Mouse (Mus musculus) lung, postnatal 0 days (tissue): ENCODE measurements around the gene Btk. TPM values are rescaled to one million over a fixed set of nuclear protein-coding genes. Genes with fewer than 3 reads are reported as not detected.

ENCODE experiments used
- ATAC-seq: fragments of 200-750 bp; cut with Nextera tagmentation; 2 replicates; pipeline ENCODE4 v1.8.0; 2017; ENCODE audit warnings: moderate library complexity
- DNase-seq: peaks from one replicate; pipeline ENCODE4 v3.0.0-alpha.2; 2016; ENCODE audit warnings: low spot score
- H3K27ac ChIP-seq: fragments of 300-500 bp; sonication (generic); 2 replicates; pipeline ENCODE4 v1.5.1; 2014; ENCODE audit warnings: antibody characterized with exemption, mild to moderate bottlenecking, low read length, mixed read lengths
- H3K27me3 ChIP-seq: fragments of 300-500 bp; sonication (generic); replicated peaks from 2 replicates; pipeline ENCODE4 v1.6.1; 2014; ENCODE audit warnings: low read length, mixed read lengths; ENCODE audit not compliant: insufficient read depth
- H3K36me3 ChIP-seq: fragments of 300-500 bp; sonication (generic); 2 replicates; pipeline ENCODE4 v1.6.1; 2014; ENCODE audit warnings: low read length, mixed read lengths; ENCODE audit not compliant: insufficient read depth
- H3K4me1 ChIP-seq: fragments of 300-500 bp; sonication (generic); 2 replicates; pipeline ENCODE4 v1.6.1; 2014; ENCODE audit warnings: antibody characterized with exemption, low read depth, low read length, mixed read lengths; ENCODE audit not compliant: insufficient read depth
- H3K4me2 ChIP-seq: fragments of 300-500 bp; sonication (generic); replicated peaks from 2 replicates; pipeline ENCODE4 v1.6.1; 2014; ENCODE audit warnings: low read depth, mild to moderate bottlenecking, low read length, moderate library complexity, mixed read lengths
- H3K4me3 ChIP-seq: fragments of 300-500 bp; sonication (generic); 2 replicates; pipeline ENCODE4 v1.5.1; 2014; ENCODE audit warnings: low read depth, low read length
- H3K9ac ChIP-seq: fragments of 300-500 bp; sonication (generic); replicated peaks from 2 replicates; pipeline ENCODE4 v1.6.1; 2014; ENCODE audit warnings: low read depth, mild to moderate bottlenecking
- H3K9me3 ChIP-seq: fragments of 300-500 bp; sonication (generic); 2 replicates; pipeline ENCODE4 v1.6.1; 2016; ENCODE audit warnings: low read length, mixed read lengths
- CTCF ChIP-seq: IDR thresholded peaks from 2 replicates; pipeline ENCODE4 v1.5.1; 2016; ENCODE audit warnings: antibody characterized with exemption, mild to moderate bottlenecking
- EP300 ChIP-seq: IDR thresholded peaks from 2 replicates; pipeline ENCODE4 v1.6.1; 2016; ENCODE audit warnings: antibody characterized with exemption, mild to moderate bottlenecking, control low read depth
- WGBS: fragments of 180-500 bp; shearing (Covaris S2); extraction: QIAGEN DNeasy Blood & Tissue Kit; methylation state at CpG from one replicate; pipeline ENCODE4 v1.1.7; 2014; 5-methylcytosine and 5-hydroxymethylcytosine counted together
- polyA plus RNA-seq: library from polyadenylated mRNA; unstranded; fragments of >200 nt; fragmentation: Nextera tagmentation; extraction: Ambion mirVana; gene quantifications from 2 replicates; pipeline ENCODE4 v1.2.1, GENCODE M21; 2015

Btk gene
- polyA plus RNA-seq, 1 experiment from 2014 or later = 2.2 TPM

DNA sequence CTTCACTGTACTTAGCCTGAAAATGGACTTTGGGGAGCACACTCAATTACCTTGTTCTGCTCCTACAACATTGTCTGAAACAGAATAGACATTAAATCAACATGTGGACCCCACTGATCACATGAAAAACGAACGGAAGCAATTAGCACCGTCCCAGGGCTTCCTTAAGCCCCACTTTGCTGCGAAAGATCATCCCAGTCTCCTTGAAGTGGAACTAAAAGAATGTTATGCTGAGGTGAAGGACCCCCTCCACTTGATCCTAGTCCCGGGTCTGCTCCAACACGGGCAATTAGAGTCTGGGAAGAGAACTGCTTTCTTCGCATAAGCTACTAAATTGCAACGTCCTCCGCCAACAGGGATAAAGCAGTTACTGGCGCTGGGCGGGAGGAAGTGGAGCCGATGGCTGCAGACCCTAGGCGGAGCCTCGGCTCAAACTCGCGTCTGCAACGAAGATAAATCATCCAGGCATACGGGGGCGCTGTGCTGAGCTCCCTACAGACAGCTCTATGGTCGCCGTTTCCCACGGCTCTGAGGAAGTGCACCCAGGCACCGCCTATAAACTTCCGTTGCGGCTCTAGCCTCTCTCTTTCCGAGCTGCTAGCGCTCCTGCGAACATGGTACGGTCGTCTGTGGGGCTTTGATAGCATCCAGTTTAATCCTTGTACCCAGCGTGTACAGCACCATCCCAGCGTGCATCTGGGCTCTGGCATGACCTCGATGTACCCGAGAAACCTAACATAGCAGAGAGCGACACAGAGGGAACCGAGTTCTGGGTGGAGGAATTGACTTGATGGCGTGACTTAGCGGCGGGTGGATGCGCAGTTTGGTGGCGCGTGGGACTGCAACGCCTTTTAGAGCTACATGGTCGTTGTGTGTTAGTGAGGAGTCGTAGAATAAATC, 2.0 kb upstream of the Btk start, which contains the start of gene Rpl36a:
Gene Rpl36a, plus strand, starts transcription at position 552 of the 900 bp plus-strand sequence.
- Histone ChIP-seq H3K27me3 (no peaks in the 10 kb centered on the region), H3K4me3 (peak within 1 kb of the TSS; percentile 43), H3K4me1 (no peaks in the 10 kb centered on the region), H3K9ac (peak within 1 kb of the TSS; percentile 32), H3K4me2 (peak within 1 kb of the TSS; percentile 53), H3K27ac (peak within 1 kb of the TSS; percentile 76), H3K9me3 (no peaks in the 10 kb centered on the region), H3K36me3 (no peaks in the 10 kb centered on the region)
- TF ChIP-seq EP300 (peak; percentile 44), CTCF (peak; percentile 76)
- ATAC-seq (peak; percentile 98), DNase-seq (peak; percentile 94)
- 13% methylated on average over 45 of the region's 45 CpGs for WGBS

DNA sequence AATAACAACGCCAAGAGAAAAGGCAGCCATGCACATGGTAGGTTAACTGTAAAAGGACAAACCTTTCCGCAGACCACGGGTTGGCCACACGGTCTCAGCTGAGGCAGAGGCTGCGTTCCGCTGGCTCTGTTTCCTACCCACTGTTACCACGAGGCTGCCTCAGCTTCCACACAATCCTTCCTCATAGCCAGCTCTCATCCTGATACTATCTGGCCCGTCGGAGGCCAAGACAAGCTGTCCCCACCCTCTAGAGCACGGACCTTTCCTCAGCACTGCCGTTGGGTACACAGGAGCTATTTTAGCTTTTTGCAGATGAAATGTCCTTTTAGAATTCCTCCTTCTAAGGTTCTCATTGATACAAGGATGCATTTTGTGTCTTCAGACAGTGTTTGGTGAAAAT, 1.1 kb downstream of the Btk start:
- Histone ChIP-seq H3K4me3 (no peak overlapping the region), H3K4me2 (no peak overlapping the region), H3K9me3 (no peaks in the 10 kb centered on the region), H3K27ac (no peak overlapping the region), H3K27me3 (no peaks in the 10 kb centered on the region), H3K4me1 (no peaks in the 10 kb centered on the region), H3K9ac (no peak overlapping the region), H3K36me3 (no peaks in the 10 kb centered on the region)
- TF ChIP-seq EP300 (no peak), CTCF (no peak)
- no peak for ATAC-seq
- 73% methylated on average over 11 of the region's 11 CpGs for WGBS
- DNase-seq = no peak

DNA sequence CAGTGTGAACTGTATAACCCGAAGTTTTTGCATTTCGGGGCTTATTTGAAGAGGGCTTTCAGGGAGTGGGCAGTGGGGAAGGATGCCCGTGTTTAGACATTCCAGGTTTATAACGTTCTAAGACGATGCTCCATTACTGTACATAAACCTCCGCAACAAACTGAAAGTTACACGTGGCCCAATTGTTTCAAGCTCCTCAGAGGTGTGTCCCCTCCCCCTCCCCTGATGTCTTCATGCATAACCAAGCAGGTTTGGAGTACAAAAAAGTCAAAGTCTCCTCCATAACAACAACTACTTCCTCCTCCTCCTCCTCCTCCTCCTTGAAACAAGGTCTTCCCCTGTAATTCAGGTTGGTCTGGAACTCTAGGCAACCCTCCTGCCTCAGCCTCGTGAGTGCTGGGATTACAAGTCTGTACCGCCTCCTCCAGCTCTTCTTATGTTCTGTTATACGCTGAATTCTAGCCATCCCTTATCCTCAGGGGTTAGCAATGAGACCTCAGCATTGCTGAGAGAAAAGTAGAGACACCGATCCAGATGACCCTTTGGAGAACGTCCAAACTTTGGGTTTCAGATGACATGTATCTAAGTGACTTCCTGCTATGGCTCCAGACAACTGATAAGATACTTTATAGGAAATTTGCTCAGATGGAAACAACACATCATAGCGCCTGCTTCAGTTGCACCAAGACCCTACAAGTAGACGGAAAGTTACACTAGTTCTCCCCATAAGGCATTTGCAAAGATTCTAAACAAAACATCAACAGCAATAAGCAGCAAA, 2.7 kb downstream of the Btk start:
- WGBS = 81% methylated on average over 14 of the region's 14 CpGs
- Histone ChIP-seq H3K4me1 (no peaks in the 10 kb centered on the region), H3K4me2 (no peak overlapping the region), H3K27me3 (no peaks in the 10 kb centered on the region), H3K9me3 (no peaks in the 10 kb centered on the region), H3K27ac (no peak overlapping the region), H3K4me3 (no peak overlapping the region), H3K36me3 (no peaks in the 10 kb centered on the region), H3K9ac (no peak overlapping the region)
- no peak for ATAC-seq
- no peak for TF ChIP-seq CTCF
- TF ChIP-seq EP300 = no peak
- no peak for DNase-seq

DNA sequence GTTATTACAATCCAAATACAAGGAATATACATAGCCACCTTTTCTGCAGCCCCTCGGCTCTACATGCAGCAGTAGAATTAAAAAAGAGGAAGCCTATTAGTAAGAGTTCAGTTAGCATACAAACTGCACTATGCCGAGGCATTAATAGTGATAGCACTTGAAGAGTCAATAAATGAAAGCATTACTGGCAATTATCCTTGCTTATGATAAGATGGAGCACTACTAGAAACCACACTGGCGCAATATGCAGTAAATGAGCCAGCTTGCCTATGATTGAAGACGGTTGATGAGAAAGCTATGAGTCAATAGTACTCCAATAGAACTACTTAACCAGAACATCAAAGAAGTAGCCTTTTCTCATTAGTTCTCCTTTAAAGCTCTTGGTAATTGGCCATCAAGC, 5.5 kb downstream of the Btk start:
- ATAC-seq (no peak), DNase-seq (no peak)
- H3K4me1 ChIP-seq = no peaks in the 10 kb centered on the region
- no peaks in the 10 kb centered on the region for H3K36me3 ChIP-seq
- H3K9me3 ChIP-seq = no peaks in the 10 kb centered on the region
- no peak overlapping the region for H3K4me2 ChIP-seq
- H3K27me3 ChIP-seq = no peaks in the 10 kb centered on the region
- no peak overlapping the region for H3K9ac ChIP-seq
- TF ChIP-seq EP300 (no peak), CTCF (no peak)
- no peak overlapping the region for H3K4me3 ChIP-seq
- no peak overlapping the region for H3K27ac ChIP-seq
- WGBS = 79% methylated on average over 4 of the region's 4 CpGs

DNA sequence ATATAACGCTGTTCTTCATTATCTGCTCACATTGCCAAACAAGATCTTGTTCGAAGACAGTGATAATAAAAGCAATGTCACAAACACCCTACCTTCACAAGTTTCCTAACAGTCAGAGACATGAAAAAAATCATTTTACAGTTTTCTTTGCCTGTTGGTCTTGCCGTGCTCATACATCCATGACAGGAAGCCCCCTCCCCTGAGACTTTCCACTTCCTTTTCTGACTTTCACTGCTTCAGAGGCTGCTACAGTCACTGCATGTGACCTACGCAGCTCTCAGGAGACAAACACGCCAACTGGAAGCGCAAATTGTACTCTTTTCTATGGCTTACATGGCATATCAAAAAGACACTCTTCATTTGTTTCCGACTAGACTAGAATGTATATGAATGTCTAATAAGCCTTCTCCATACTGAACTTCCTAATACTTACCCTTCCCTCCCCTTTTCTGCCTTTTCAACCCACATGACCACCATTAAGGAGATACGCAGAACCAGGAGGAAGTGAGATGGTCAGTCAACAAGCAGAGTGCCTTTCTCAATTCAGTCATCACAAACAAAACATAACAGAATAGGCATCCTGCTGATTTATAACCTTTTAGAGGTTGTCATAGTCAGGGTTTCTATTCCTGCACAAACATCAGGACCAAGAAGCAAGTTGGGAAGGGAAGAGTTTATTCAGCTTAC, 16.7 kb downstream of the Btk start:
- no peak overlapping the region for H3K9ac ChIP-seq
- ATAC-seq (no peak), DNase-seq (no peak)
- no peak for TF ChIP-seq EP300
- TF ChIP-seq CTCF = no peak
- no peak overlapping the region for H3K27ac ChIP-seq
- H3K36me3 ChIP-seq = no peaks in the 10 kb centered on the region
- no peak overlapping the region for H3K4me3 ChIP-seq
- no peaks in the 10 kb centered on the region for H3K4me1 ChIP-seq
- no peak overlapping the region for H3K4me2 ChIP-seq
- no peaks in the 10 kb centered on the region for H3K9me3 ChIP-seq
- 75% methylated on average over 8 of the region's 8 CpGs for WGBS
- no peaks in the 10 kb centered on the region for H3K27me3 ChIP-seq

DNA sequence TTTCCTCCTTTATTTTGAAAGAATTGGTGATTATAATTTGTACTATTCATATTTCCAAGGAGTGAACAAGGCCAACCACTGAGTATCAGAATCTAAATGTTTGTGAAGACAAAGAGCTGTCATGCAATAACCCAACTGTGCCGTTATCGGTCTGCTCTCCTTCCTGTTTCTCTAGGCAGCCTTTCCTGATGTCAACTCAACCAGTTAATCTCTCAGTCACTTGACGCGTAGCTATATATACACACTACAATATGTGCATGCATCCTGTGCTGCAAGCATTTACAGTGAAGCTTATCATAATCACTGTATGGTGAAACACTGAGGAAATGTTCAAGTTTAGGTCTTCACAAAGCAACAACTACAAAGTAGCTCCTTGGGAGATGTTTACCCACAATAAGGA, 19.0 kb downstream of the Btk start:
- no peak overlapping the region for H3K4me2 ChIP-seq
- H3K4me1 ChIP-seq = no peaks in the 10 kb centered on the region
- DNase-seq (no peak), ATAC-seq (no peak)
- 65% methylated on average over 4 of the region's 4 CpGs for WGBS
- no peak overlapping the region for H3K9ac ChIP-seq
- H3K4me3 ChIP-seq = no peak overlapping the region
- TF ChIP-seq EP300 (no peak), CTCF (no peak)
- no peaks in the 10 kb centered on the region for H3K9me3 ChIP-seq
- no peaks in the 10 kb centered on the region for H3K36me3 ChIP-seq
- H3K27ac ChIP-seq = no peak overlapping the region
- H3K27me3 ChIP-seq = no peaks in the 10 kb centered on the region
